Mouse (Mus musculus): ENCODE measurements at regions not wholly inside any gene's neighbourhood (a gene's known extent, or its start where the extent isn't known, plus 50 kb on each side); places are given as distances from the start of the nearest gene placed in this dataset.
A peak's percentile ranks its signal among the peaks of the same experiment; 100 is the strongest.
"Not testable (repeated sequence)": the region's sequence is repeated elsewhere in the genome, so short reads cannot be mapped to it uniquely, and the experiment has no call there.

DNA sequence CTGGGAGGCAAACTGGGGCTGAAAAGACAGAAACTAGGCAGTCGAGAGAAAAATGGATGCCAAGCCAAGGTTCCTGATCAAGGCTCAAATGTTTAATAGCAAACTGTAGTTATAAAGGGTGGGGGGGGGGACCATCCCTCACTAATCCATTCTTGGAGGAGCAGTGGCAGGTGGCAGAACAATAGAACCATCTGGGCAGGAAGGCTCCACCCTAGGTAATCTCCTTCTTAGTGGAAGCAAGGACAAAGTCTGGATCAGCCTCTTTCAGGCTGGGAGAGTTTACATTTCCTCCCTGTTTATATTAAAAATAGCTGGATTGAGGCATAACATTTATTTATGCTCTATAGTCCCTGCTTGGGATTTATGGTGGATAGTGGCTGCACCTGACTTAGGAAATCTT, 180.8 kb downstream of the Cdh9 start:
- DNase-seq (ENCODE audit: low read depth, low spot score): no peak

- not testable (repeated sequence) for DNase-seq (ENCODE audit: low read depth, low spot score)
Observed at GRCm38 (mm10) chr15:16909941-16910340, 181.4 kb downstream of the Cdh9 start.

DNA sequence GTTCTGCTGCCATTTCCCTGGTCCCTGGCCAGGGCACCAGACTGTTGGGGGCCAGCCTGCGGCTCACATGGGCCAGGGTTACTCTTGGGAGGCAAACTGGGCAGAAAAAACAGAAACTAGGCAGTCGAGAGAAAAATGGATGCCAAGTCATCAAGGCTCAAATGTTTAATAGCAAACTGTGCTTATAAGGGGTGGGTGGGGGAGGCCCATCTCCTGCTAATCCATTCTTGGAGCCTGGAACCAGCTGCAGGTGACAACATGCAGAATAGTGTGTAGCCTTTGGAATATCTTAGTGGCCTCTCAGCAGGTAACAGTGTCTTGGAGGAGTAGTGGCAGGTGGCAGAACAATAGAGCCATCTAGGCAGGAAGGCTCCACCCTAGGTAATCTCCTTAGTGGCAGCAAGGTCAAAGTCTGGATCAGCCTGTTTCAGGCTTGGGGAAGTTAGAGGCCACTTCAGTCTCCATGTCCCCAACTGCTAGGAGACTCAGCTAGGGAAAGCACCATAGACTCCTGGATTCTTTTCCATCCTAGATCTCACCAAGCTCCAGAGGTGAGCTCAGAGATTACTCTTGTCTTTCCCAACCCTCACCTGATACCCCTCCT, 186.5 kb downstream of the Cdh9 start:
- no peak for DNase-seq (ENCODE audit: low read depth, low spot score)

- no peak for DNase-seq (ENCODE audit: low read depth, low spot score)
Observed at GRCm38 (mm10) chr15:16923246-16923645, 194.7 kb downstream of the Cdh9 start.

DNA sequence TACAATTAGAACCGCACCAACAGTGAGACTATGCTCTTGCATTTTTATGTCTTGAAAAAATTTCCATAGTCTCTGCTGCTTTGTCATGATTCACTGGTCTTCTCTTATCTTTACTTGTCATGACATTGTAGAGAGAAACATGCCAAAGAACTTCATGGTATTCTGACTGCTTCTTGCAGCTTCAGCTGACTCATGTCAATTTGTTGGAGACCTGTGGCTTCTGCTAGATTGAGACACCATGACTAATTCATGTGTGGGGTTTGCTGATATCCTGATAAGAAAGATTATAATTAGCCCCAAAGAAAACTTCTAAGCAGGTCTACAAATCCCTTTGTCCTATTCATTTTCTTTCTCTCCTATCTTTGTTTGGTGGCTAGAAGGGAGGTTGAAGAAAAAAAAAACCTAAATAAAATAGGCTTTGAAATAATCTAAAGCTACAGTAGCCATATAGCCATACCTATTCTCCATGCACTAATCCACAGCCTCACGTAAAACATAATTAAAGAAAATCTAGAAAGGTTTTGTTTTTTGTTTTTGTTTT, 204.7 kb downstream of the Cdh9 start:
- DNase-seq (ENCODE audit: low read depth, low spot score): no peak

DNA sequence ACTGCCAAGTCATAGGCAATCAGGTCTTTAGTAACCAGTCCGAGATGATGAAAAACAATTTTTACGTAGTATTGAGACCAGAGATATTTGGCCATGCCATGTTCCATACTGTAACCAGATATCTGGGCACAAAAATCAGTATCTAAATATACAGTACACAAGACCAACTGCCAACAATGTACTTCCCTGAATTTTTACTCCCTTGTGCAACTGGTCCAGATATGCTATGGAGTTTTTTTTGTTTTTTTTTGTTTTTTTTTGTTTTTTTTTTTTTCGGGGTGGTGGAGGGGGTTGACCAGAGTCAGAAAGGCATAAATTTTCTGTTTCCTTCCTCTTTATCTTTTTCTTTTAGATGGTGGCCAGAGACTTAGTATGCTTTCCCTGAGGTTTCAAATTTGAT, 205.9 kb downstream of the Cdh9 start:
- no peak for DNase-seq (ENCODE audit: low read depth, low spot score)

- not testable (repeated sequence) for DNase-seq (ENCODE audit: low read depth, low spot score)
Observed at GRCm38 (mm10) chr15:16975821-16976220, 247.3 kb downstream of the Cdh9 start.

GRCm38 (mm10) chr15:16990848-16991247, 262.3 kb downstream of the Cdh9 start:
- DNase-seq (ENCODE audit: low read depth, low spot score): no peak

- DNase-seq (ENCODE audit: low read depth, low spot score): no peak
Observed at GRCm38 (mm10) chr15:16995667-16996066, 267.1 kb downstream of the Cdh9 start.

DNA sequence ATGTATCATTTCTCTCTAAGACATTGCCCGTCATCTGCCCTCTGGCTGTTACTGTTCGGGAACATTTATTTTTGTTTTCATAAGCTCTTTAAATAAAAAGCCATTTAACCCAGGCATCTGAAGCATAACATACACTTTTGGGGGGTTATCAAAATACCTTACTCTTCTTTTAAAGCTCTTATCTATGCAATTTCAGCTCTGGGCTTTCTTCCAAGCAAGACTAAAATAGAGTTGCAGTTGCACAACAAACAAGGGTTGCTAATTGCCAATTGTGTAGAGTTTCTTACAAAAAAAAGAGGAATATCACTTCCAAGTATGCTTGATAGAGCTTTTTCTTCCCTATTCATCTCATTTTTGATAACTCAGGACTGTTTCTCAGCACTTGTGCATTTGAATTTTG, 277.6 kb downstream of the Cdh9 start:
- DNase-seq (ENCODE audit: low read depth, low spot score): no peak

- no peak for DNase-seq (ENCODE audit: low read depth, low spot score)
Observed at GRCm38 (mm10) chr15:17007811-17008210, 279.3 kb downstream of the Cdh9 start.

GRCm38 (mm10) chr15:17048867-17049628, 320.5 kb downstream of the Cdh9 start:
- DNase-seq (ENCODE audit: low read depth, low spot score): no peak

DNA sequence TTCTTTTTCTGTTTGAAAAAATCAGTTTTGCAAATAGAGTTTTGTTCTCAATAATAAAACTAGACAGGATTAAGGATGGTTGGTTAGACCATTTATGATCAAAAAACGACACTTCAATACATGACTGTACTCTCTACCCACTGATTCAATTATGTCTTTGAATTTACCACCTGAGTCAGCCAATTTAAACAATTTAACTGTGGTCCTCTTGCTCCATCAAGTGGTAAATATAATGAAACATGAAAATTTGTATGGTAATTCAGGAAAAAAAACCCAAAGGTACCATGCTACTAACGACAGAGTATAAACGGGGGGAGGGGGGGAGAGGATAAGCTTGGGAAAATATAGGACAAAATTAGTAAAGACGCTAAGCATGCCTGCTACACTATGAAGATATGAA, 341.2 kb downstream of the Cdh9 start:
- DNase-seq (ENCODE audit: low read depth, low spot score): no peak

- no peak for DNase-seq (ENCODE audit: low read depth, low spot score)
Observed at GRCm38 (mm10) chr15:17084030-17084429, 355.5 kb downstream of the Cdh9 start.

GRCm38 (mm10) chr15:17088644-17089228, 360.2 kb downstream of the Cdh9 start:
- DNase-seq (ENCODE audit: low read depth, low spot score): no peak

- no peak for DNase-seq (ENCODE audit: low read depth, low spot score)
Observed at GRCm38 (mm10) chr15:17098927-17099326, 370.4 kb downstream of the Cdh9 start.

- no peak for DNase-seq (ENCODE audit: low read depth, low spot score)
Observed at GRCm38 (mm10) chr15:17101182-17101581, 372.6 kb downstream of the Cdh9 start.

- DNase-seq (ENCODE audit: low read depth, low spot score): no peak
Observed at GRCm38 (mm10) chr15:17135721-17136120, 407.2 kb downstream of the Cdh9 start.

- no peak for DNase-seq (ENCODE audit: low read depth, low spot score)
Observed at GRCm38 (mm10) chr15:17180164-17180563, 451.6 kb downstream of the Cdh9 start.

DNA sequence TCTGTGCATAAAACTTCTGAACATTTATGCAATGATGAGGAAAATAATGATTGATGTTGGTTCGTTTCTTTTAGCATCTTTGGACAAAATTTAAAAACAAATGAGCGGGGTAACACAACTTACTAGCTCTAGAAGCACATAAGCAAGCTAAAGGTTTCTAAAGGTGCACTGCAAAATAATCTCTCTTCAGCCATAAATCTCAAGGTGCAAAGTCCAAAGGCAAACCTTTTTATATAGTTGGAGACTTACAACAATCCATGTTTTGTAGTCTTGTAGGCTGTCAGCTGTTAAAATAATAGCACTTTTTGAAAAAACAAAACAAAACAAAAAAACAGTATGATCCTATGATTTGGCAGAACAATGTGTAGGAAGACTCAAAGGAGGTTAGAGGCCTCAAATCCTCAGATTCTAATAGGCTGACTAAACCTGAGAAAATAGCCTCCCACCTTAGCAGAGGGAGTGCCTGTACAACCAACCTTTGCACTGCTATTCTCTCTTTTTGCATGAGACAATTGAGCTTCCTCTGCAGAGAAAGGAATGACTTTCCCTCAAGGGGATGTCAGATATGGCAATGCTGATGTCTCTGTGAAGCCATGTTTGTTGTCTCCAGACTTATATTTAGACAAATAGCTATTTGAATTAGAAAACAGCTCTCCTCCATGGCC, 452.9 kb downstream of the Cdh9 start:
- no peak for DNase-seq (ENCODE audit: low read depth, low spot score)

DNA sequence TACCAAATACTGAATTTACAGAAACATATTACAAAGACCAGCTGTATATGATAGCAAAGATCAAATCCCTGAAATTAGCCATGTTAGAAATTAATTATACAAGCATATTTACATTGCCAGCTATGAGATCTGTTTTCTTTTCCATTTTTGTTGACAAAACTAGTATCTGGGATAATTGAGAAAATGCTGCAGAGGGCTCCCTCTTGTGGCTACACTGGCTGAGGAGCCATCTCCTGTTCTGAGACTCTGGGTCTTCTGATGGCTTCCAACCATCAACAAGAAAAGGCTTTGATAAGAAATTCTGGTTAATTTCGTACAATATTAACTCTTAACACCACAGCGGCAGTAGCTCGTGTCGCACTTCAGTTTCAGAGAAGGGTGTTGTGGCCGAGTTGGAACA, 466.9 kb downstream of the Cdh9 start:
- peak; percentile 13 for DNase-seq (ENCODE audit: low read depth, low spot score)

DNA sequence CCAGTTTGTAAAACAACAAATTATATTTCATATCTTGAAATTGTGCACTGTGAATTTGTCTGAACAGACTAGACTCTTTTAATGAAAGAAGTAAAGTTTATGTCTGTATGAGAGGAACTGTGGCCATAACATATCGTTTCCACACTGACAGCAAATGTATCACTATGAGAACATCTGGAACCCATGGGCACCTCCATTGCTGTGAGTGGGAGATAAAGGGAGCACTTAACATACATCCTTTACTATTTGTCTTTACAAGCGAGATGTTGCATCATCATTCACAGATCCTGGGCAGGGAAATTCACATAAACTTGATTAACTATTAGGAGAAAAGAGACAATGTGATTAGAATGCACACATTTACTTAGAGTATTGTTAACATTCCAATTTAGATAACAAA, 476.2 kb downstream of the Cdh9 start:
- DNase-seq (ENCODE audit: low read depth, low spot score): no peak
